Mouse (Mus musculus) embryonic fibroblast, embryonic 13.5 days (primary cell): ENCODE measurements around the gene Rpl35a.

Experiments used
- CTCF ChIP-seq: IDR thresholded peaks from 2 replicates; pipeline ENCODE4 v1.5.1; 2011; ENCODE audit warnings: mild to moderate bottlenecking, control low read depth, low read length, moderate library complexity, borderline replicate concordance; ENCODE audit not compliant: insufficient read depth
- POLR2A ChIP-seq: IDR thresholded peaks from 2 replicates; pipeline ENCODE4 v1.6.1; 2011; ENCODE audit warnings: low read depth, mild to moderate bottlenecking, control low read depth, low read length, moderate library complexity

- TF ChIP-seq CTCF (no peak), POLR2A (no peak)
Measured at GRCm38 (mm10) chr16:33010166-33010565, 46.1 kb upstream of the Rpl35a start.
